Mouse (Mus musculus): ENCODE results near the gene Hist1h2ad.
A peak's percentile ranks its signal among the peaks of the same experiment; 100 is the strongest.

Gene Hist1h2ad

GRCm38 (mm10) chr13:23622175-23622671, 48.0 kb downstream of the Hist1h2ad start, which contains the start of gene Hist1h1e:
Gene Hist1h1e (minus strand): TSS chr13:23622558.
- peak; percentile 95 for DNase-seq

GRCm38 (mm10) chr13:23622861-23623450, 48.8 kb downstream of the Hist1h2ad start:
- peak; percentile 25 for DNase-seq

Data from liver (tissue).